In the genomic region with DNA sequence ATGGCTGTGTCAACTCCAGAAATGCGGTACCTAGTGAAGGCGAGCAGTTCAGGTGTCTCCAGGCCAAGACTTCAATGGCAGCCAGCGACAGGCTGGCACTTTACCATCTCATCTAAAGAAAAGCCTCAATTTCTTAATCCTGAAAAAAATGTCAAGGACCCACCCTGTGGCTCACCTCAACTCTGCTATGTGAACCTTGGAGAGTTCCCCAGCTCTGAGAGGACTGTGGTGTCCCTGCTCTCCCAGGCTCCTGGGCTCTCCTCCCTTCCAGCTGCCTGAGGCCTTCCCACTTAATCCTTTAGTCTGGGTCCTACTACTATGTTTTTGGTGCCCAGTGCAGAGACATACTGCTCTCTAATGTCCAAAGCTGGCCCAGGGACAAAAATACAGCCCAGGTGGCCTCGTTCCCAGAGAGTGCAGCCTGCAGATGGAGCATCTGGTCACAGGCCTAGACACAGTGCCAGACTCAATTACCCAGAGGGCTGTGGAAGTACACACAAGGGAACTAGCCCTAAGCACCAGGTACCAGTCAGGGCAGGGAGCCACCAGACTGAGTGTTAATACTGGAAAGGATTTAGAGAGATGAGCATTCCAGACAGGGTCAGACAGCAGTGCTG, we compare ENCODE assay signal across 10 mouse cellular contexts.
DNase-seq lines count a peak whose midpoint lies in the region; ATAC-seq and TF ChIP-seq lines count a peak whose summit lies in the region.
"Had no signal": no experiment of that assay in that cellular context is flagged by ENCODE, and none has a peak within 500 bp of the region (broad histone marks: within the 10 kb centered on the region; RNA-seq: fewer than 3 reads in every experiment).

No protein-coding gene starts in this region.

- no peaks in the 10 kb centered on the region for H3K4me1 ChIP-seq in intestine, postnatal 0 days (replicated peaks; ENCODE audit: control insufficient read depth, insufficient read depth, low read length)
- H3K4me1 ChIP-seq in liver, postnatal 0 days (ENCODE audit: insufficient read depth) = no peaks in the 10 kb centered on the region

- no peak overlapping the region for H3K4me3 ChIP-seq in intestine, postnatal 0 days (ENCODE audit: low read depth, low read length)
- no peak overlapping the region for H3K4me3 ChIP-seq in liver, postnatal 0 days (ENCODE audit: low read depth, low read length)
- H3K4me3 ChIP-seq: limb, embryonic 13.5 days had no signal

- no peak for ATAC-seq in intestine, postnatal 0 days
- ATAC-seq in liver, postnatal 0 days = no peak

- H3K4me2 ChIP-seq in intestine, postnatal 0 days (replicated peaks; ENCODE audit: low read depth) = no peak overlapping the region
- H3K4me2 ChIP-seq in liver, postnatal 0 days (ENCODE audit: low read depth, low read length) = no peak overlapping the region
- H3K4me2 ChIP-seq: limb, embryonic 13.5 days had no signal

- H3K9me3 ChIP-seq in intestine, postnatal 0 days (ENCODE audit: control insufficient read depth) = no peaks in the 10 kb centered on the region
- H3K9me3 ChIP-seq in liver, postnatal 0 days (ENCODE audit: low read length) = no peaks in the 10 kb centered on the region
- H3K9me3 ChIP-seq: G1E; limb, embryonic 13.5 days had no signal

- WGBS in intestine, postnatal 0 days = 93% methylated on average over 4 of the region's 4 CpGs
- WGBS in liver, postnatal 0 days (ENCODE audit: insufficient replicate concordance) = 84% methylated on average over 4 of the region's 4 CpGs

- intact Hi-C loops in heart, postnatal 36 days (cut with DNase I) = no loop called here

- no peak for TF ChIP-seq EP300 in liver, postnatal 0 days (IDR thresholded peaks at IDR 0.05; ENCODE audit: low read depth)

- no peak overlapping the region for H3K27ac ChIP-seq in intestine, postnatal 0 days (ENCODE audit: low read depth, low read length)
- H3K27ac ChIP-seq in liver, postnatal 0 days (ENCODE audit: low read depth) = no peak overlapping the region
- H3K27ac ChIP-seq: limb, embryonic 13.5 days had no signal

- H3K27me3 ChIP-seq in intestine, postnatal 0 days (replicated peaks; ENCODE audit: control insufficient read depth, insufficient read depth, low read length) = no peaks in the 10 kb centered on the region
- H3K27me3 ChIP-seq in liver, postnatal 0 days (ENCODE audit: insufficient read depth, low read length) = no peaks in the 10 kb centered on the region
- H3K27me3 ChIP-seq: limb, embryonic 13.5 days had no signal

- no peak for TF ChIP-seq CTCF in intestine, postnatal 0 days (IDR thresholded peaks at IDR 0.05; ENCODE audit: low read depth)
- TF ChIP-seq CTCF in liver, postnatal 0 days (IDR thresholded peaks at IDR 0.05; ENCODE audit: low read depth) = no peak

- no peaks in the 10 kb centered on the region for H3K36me3 ChIP-seq in intestine, postnatal 0 days (ENCODE audit: control insufficient read depth, insufficient read depth)
- H3K36me3 ChIP-seq in liver, postnatal 0 days (replicated peaks; ENCODE audit: insufficient read depth, low read length) = no peaks in the 10 kb centered on the region
- H3K36me3 ChIP-seq: limb, embryonic 13.5 days had no signal

- peak; percentile 14 for DNase-seq in 3T3-L1 (ENCODE audit: low read depth, low spot score)
- peak; percentile 72 for DNase-seq in adrenal gland, postnatal 10 days
- peak; percentile 25 for DNase-seq in fat pad, adult 2 months (ENCODE audit: extremely low read depth, low read depth, low spot score)
- peak; percentile 41 to 44 for DNase-seq in heart, postnatal 36 days
- DNase-seq in kidney, postnatal 10 days = no peak
- no peak for DNase-seq in layer of hippocampus, postnatal 36 days
- no peak for DNase-seq in liver, postnatal 0 days

- H3K9ac ChIP-seq in intestine, postnatal 0 days (ENCODE audit: low read depth, low read length) = no peak overlapping the region
- H3K9ac ChIP-seq in liver, postnatal 0 days (replicated peaks) = no peak overlapping the region
- H3K9ac ChIP-seq: limb, embryonic 13.5 days had no signal

Comparison
In these comparisons a context has a peak if more than half of its experiments do, and no peak if none do; other contexts are left out.
1. DNase-seq: peak in 3T3-L1 (single experiment), adrenal gland, postnatal 10 days (single experiment), fat pad, adult 2 months (single experiment) and heart, postnatal 36 days (2 of 2); none in kidney, postnatal 10 days (single experiment), layer of hippocampus, postnatal 36 days (0 of 2) and liver, postnatal 0 days (single experiment).